Mouse (Mus musculus) midbrain, embryonic 14.5 days (tissue): ENCODE data around the gene Pi4kb. TPM values are rescaled to one million over a fixed set of nuclear protein-coding genes. Genes with fewer than 3 reads are reported as not detected.
A peak's percentile ranks its signal among the peaks of the same experiment; 100 is the strongest.

Experiments
- ATAC-seq: fragments of 200-750 bp; cut with Nextera tagmentation; 2 replicates; pipeline ENCODE4 v1.8.0; 2017; ENCODE audit warnings: moderate number of reproducible peaks, moderate library complexity; ENCODE audit not compliant: low FRiP score, low TSS enrichment
- DNase-seq: peaks from one replicate; pipeline ENCODE4 v3.0.0-alpha.2; 2015
- H3K27ac ChIP-seq: fragments of 300-500 bp; sonication (generic); replicated peaks from 2 replicates; pipeline ENCODE4 v1.5.1; 2014; ENCODE audit warnings: mild to moderate bottlenecking, low read depth, low read length, moderate library complexity
- H3K27me3 ChIP-seq: fragments of 300-500 bp; sonication (generic); 2 replicates; pipeline ENCODE4 v1.6.1; 2014; ENCODE audit warnings: low read length, control low read depth, mixed read lengths; ENCODE audit not compliant: control insufficient read depth, insufficient read depth
- H3K36me3 ChIP-seq: fragments of 300-500 bp; sonication (generic); 2 replicates; pipeline ENCODE4 v1.6.1; 2014; ENCODE audit warnings: low read length, control low read depth; ENCODE audit not compliant: control insufficient read depth, insufficient read depth
- H3K4me1 ChIP-seq: fragments of 300-500 bp; sonication (generic); 2 replicates; pipeline ENCODE4 v1.6.1; 2014; ENCODE audit warnings: mild to moderate bottlenecking, antibody characterized with exemption, low read length, control low read depth; ENCODE audit not compliant: control insufficient read depth, insufficient read depth
- H3K4me2 ChIP-seq: fragments of 300-500 bp; sonication (generic); 2 replicates; pipeline ENCODE4 v1.6.1; 2014; ENCODE audit warnings: mild to moderate bottlenecking, low read length, moderate library complexity
- H3K4me3 ChIP-seq: fragments of 300-500 bp; sonication (generic); replicated peaks from 2 replicates; pipeline ENCODE4 v1.5.1; 2014; ENCODE audit warnings: low read depth, low read length
- H3K9ac ChIP-seq: fragments of 300-500 bp; sonication (generic); replicated peaks from 2 replicates; pipeline ENCODE4 v1.6.1; 2014; ENCODE audit warnings: mild to moderate bottlenecking, low read length, moderate library complexity
- H3K9me3 ChIP-seq: fragments of 300-500 bp; sonication (generic); 2 replicates; pipeline ENCODE4 v1.6.1; 2016; ENCODE audit warnings: low read length, control low read depth, mixed read lengths; ENCODE audit not compliant: control insufficient read depth
- WGBS: fragments of 180-500 bp; shearing (Covaris S2); extraction: QIAGEN DNeasy Blood & Tissue Kit; methylation state at CpG from one replicate; pipeline ENCODE4 v1.1.7; 2014; 5-methylcytosine and 5-hydroxymethylcytosine counted together
- polyA plus RNA-seq: library from polyadenylated mRNA; unstranded; fragments of >200 nt; fragmentation: Nextera tagmentation; extraction: Ambion mirVana; gene quantifications from 2 replicates; pipeline ENCODE4 v1.2.1, GENCODE M21; 2014

The Pi4kb gene
- polyA plus RNA-seq, 1 experiment from 2014 or later: 28.7 TPM

DNA sequence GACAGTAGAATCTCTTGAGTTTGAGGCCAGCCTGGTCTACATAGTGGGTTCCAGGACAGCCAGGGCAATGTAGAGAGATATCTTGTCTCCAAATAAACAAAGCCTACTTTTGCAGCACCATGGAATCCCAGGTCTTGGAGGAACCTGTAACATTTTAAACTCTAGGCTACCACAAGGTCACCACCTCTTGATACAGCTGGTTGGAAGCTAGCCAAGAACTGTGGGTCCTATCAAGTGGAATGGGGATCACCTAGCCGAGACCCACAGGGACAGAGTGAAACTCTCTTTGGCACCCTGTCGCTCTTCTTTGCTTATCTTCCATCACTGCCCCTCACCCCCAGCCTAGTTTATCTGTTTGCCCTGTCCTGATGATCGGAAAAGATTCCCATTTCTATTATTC is 2.0 kb upstream of the Pi4kb start:
- Histone ChIP-seq H3K4me1 (peaks cover 18% of the 10 kb centered on the region), H3K27ac (no peak overlapping the region), H3K36me3 (peaks cover 5% of the 10 kb centered on the region; the same call in 1 of the 2 replicates), H3K9me3 (no peaks in the 10 kb centered on the region), H3K9ac (no peak overlapping the region), H3K4me3 (no peak overlapping the region), H3K27me3 (no peaks in the 10 kb centered on the region), H3K4me2 (no peak overlapping the region)
- DNase-seq (no peak), ATAC-seq (no peak)
- 87% methylated on average over 3 of the region's 3 CpGs for WGBS

DNA sequence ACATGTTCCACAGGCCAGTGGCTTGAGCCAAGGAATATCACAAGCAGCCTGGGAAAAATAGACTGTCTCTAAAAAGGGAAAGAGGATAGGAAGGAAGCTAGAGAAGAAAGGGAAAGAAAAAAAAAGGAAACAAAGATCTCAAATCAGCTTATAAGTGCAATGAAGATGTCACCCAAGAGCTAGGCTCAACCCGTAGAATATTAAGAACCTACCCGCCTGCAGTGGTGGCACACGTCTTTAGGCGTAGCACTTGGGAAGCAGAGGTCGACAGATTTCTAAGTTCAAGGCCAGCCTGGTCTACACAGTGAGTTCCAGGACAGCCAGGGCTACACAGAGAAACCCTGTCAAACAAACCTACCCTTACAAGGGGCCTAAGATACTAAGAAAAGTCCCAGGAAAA is 911 bp upstream of the Pi4kb start:
- no peaks in the 10 kb centered on the region for H3K27me3 ChIP-seq
- peaks cover 6% of the 10 kb centered on the region; the same call in 1 of the 2 replicates for H3K36me3 ChIP-seq
- H3K9ac ChIP-seq: no peak overlapping the region
- H3K4me2 ChIP-seq: peak overlapping the region; percentile 77
- WGBS: 84% methylated on average over 5 of the region's 5 CpGs
- H3K27ac ChIP-seq: no peak overlapping the region
- ATAC-seq (no peak), DNase-seq (no peak)
- H3K9me3 ChIP-seq: no peaks in the 10 kb centered on the region
- 0 out of 2 replicates have a peak overlapping the region, but pooled peaks have one; percentile 91 for H3K4me3 ChIP-seq
- peaks cover 18% of the 10 kb centered on the region for H3K4me1 ChIP-seq

DNA sequence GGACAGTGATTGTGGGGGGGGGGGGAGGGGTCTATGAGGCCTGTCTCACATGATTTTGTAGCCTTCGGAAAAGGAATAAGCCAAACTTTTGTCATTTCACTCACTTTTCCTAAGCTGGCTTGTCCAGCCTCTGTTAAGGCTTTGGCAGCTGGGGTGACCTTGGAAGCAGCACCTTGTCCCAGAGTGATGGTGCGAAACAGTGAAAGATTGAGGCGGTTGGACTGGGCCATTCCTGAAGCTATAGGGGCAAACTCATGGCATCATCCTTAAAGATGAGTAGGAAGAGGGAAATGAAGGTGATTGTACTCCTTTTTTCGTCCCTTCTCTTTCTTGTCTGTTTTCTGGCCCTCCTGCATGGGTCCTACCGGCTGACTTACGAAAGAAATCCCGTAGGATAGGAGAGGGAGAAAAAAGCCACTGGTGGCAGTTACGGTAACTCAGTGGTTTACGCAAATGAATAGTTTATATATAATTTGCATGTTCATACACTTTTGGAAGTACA is 454 bp upstream of the Pi4kb start:
- Histone ChIP-seq H3K4me1 (peaks cover 18% of the 10 kb centered on the region), H3K4me2 (peak overlapping the region; percentile 77), H3K9ac (peak overlapping the region; percentile 92), H3K9me3 (no peaks in the 10 kb centered on the region), H3K4me3 (peak overlapping the region; percentile 91), H3K27ac (peak overlapping the region; percentile 89; the same call in 1 of the 2 replicates), H3K27me3 (no peaks in the 10 kb centered on the region), H3K36me3 (peaks cover 8% of the 10 kb centered on the region; the same call in 1 of the 2 replicates)
- peak; percentile 7; the same call in 1 of the 2 replicates for ATAC-seq
- 20% methylated on average over 9 of the region's 9 CpGs for WGBS
- DNase-seq: no peak

DNA sequence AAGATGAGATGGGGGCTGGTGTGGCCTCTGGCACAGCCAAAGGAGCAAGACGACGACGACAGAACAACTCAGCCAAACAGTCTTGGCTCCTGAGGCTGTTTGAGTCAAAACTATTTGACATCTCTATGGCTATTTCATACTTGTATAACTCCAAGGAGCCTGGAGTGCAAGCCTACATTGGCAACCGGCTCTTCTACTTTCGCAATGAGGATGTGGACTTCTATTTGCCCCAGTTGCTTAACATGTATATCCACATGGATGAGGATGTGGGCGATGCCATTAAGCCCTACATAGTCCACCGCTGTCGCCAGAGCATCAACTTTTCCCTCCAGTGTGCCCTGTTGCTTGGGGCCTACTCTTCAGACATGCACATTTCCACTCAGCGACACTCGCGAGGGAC is 9.8 kb downstream of the Pi4kb start:
- no peak overlapping the region for H3K27ac ChIP-seq
- ATAC-seq: no peak
- H3K27me3 ChIP-seq: no peaks in the 10 kb centered on the region
- peaks cover 39% of the 10 kb centered on the region for H3K36me3 ChIP-seq
- H3K9ac ChIP-seq: no peak overlapping the region
- WGBS: 90% methylated on average over 11 of the region's 11 CpGs
- H3K4me2 ChIP-seq: no peak overlapping the region
- H3K9me3 ChIP-seq: no peaks in the 10 kb centered on the region
- no peak for DNase-seq
- no peak overlapping the region for H3K4me3 ChIP-seq
- H3K4me1 ChIP-seq: no peaks in the 10 kb centered on the region

DNA sequence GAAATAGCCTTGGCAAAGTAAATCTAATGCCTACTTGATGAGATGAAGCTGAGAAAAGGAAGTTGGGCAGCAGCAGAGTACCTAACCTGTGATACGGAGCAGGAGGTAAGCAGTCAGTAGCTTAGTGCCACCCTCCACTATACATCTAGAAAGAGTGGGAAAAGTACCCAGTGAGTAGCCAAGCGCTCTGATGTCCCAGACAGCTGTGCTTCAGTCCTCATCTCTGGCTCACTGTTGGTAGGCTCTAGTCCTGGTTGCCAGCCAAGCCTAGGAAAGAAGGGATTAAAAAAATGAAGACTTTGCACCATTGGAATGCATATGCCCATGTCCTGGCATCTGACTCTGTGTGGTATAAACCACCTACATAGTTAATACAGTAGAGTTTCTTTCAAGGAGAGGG is 11.0 kb downstream of the Pi4kb start:
- Histone ChIP-seq H3K9me3 (no peaks in the 10 kb centered on the region), H3K36me3 (peaks cover 35% of the 10 kb centered on the region), H3K4me3 (no peak overlapping the region), H3K4me1 (no peaks in the 10 kb centered on the region), H3K27ac (no peak overlapping the region), H3K4me2 (no peak overlapping the region), H3K27me3 (no peaks in the 10 kb centered on the region), H3K9ac (no peak overlapping the region)
- 100% methylated on average over 2 of the region's 2 CpGs for WGBS
- ATAC-seq: no peak
- no peak for DNase-seq

DNA sequence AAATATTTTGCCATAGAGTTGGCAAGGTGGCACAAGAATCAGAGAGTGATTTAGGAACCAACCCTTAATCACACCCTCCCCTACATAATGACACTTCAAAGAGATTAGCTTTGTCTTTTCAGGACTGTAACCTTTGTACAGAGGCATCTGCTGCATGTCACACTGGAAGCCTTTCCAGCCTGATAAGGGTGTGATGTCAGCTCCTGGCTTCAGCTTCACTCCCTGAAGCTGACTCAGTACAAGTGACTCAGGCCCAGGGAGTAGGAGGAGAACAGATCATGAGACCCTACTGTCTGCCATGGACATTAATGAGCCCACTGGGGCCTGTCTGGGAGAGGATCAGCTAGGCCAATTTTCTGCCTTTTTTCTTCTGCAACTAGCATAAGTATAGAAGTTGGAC is 13.0 kb downstream of the Pi4kb start:
- H3K36me3 ChIP-seq: peaks cover 26% of the 10 kb centered on the region
- no peak overlapping the region for H3K4me3 ChIP-seq
- H3K9ac ChIP-seq: no peak overlapping the region
- ATAC-seq (no peak), DNase-seq (no peak)
- H3K9me3 ChIP-seq: no peaks in the 10 kb centered on the region
- no peak overlapping the region for H3K4me2 ChIP-seq
- no peaks in the 10 kb centered on the region for H3K27me3 ChIP-seq
- no peak overlapping the region for H3K27ac ChIP-seq
- H3K4me1 ChIP-seq: no peaks in the 10 kb centered on the region

DNA sequence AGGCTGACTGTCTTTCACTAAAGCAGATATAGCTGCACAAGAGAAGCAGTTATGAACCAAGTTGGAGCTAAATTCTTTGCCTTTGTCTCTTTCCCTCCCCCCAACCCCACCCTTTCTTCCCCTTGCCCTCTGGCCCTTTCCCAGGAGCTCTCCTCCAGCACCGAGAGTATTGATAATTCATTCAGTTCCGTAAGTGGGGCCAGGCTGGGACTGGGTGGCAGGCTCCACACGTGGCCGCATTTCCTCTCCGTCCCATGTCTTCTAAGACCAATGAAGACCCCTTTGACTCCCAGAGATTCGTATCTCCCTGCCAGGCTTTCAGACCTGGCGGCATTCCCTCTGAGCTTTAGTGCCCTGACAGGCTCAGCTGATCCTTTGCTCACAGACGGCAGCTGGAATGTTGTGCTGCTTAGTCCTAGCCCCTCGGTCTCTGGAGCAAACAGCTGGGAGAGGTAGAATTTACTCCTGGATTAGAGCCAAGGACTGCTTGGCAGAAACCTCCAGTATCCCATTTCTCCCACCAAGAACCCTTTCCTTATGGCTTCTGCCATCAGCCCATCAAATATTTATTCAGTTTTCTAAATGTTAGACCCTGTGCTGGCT is 14.7 kb downstream of the Pi4kb start:
- 56% methylated on average over 9 of the region's 9 CpGs for WGBS

DNA sequence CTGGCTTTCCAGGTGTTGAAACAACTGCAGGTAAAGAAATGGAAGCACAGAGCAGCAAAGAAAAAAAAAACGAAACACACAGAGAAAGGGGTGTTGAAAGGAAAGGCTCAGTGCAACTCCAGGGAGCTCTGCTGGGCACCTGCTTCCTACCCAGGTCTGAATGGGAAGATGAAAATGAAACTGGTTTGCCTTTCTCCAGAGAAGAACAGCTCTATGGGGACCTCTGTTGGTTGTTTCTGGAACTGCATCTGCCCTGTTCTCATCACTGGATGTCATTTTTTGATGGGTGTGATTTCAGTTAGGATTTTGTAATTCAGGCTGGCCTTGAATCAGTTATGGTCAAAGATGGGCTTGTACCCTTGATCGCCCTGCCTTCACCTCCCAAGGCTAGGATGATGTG is 22.4 kb downstream of the Pi4kb start:
- Histone ChIP-seq H3K4me2 (no peak overlapping the region), H3K27ac (no peak overlapping the region), H3K27me3 (no peaks in the 10 kb centered on the region), H3K4me3 (no peak overlapping the region), H3K4me1 (no peaks in the 10 kb centered on the region), H3K9me3 (no peaks in the 10 kb centered on the region), H3K36me3 (peaks cover 86% of the 10 kb centered on the region), H3K9ac (no peak overlapping the region)
- ATAC-seq: no peak
- 41% methylated on average over 2 of the region's 2 CpGs for WGBS
- DNase-seq: peak; percentile 91

More for the DNA sequence above, 14.7 kb downstream of the Pi4kb start:
- H3K27me3 ChIP-seq: no peaks in the 10 kb centered on the region
- no peak overlapping the region for H3K4me3 ChIP-seq
- H3K4me1 ChIP-seq: no peaks in the 10 kb centered on the region
- H3K9ac ChIP-seq: no peak overlapping the region
- peaks cover 35% of the 10 kb centered on the region for H3K36me3 ChIP-seq
- DNase-seq (no peak), ATAC-seq (no peak)
- no peak overlapping the region for H3K27ac ChIP-seq
- no peaks in the 10 kb centered on the region for H3K9me3 ChIP-seq
- no peak overlapping the region for H3K4me2 ChIP-seq

DNA sequence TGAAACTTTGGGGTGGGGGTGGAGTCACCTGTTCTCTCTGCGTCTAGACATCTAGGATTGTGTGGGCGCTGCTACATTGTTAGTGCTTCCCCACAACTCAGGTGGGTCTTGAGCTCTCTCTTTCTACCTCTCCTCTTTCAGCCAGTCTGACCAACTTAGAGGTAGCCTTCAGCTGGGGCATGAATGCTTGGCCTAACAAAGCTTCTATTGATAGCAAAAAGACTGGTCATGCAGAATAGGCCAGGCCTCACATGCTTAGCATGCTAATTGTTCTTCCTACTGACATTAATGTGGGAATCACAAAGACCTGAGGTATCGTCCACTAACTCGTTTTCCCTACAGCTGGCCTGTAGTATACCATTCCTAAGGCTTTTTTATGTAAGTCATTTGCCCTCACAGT is 28.0 kb downstream of the Pi4kb start:
- Histone ChIP-seq H3K36me3 (peaks cover 93% of the 10 kb centered on the region), H3K27me3 (no peaks in the 10 kb centered on the region), H3K9me3 (no peaks in the 10 kb centered on the region), H3K27ac (0 out of 2 replicates have a peak overlapping the region, but pooled peaks have one; percentile 26), H3K4me3 (no peak overlapping the region), H3K9ac (no peak overlapping the region), H3K4me2 (no peak overlapping the region), H3K4me1 (no peaks in the 10 kb centered on the region)
- ATAC-seq: no peak
- DNase-seq: peak; percentile 36
- 69% methylated on average over 4 of the region's 4 CpGs for WGBS
